Mouse (Mus musculus) forelimb bud, embryonic 11.5 days (tissue): ENCODE data around the gene Plpp6.
"Not testable (repeated sequence)": the region's sequence is repeated elsewhere in the genome, so short reads cannot be mapped to it uniquely, and the experiment has no call there.

Source experiments
- DNase-seq: peaks from one replicate; pipeline ENCODE4 v3.0.0-alpha.2; 2012; ENCODE audit warnings: low read depth, low spot score

Plpp6 gene

DNA sequence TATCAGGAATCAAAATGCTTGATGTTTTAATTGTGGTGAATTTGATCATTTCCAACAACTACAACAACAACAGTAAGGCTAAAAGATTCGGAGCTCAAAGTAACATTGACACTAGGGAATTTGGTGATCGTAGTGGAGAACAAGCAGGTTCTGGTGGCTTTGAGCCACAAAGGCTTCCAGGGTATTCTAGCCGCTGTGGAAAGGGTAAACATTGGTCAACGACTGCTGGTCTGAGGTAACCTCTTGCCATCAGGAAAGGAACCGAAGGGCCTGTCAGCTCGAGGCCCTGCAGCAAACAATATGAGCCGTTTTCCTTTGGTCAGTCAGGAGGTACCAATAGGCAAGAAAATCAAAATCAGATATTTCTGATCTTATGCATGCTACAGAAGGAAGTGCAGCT, 18.9 kb downstream of the Plpp6 start:
- DNase-seq, result no peak

DNA sequence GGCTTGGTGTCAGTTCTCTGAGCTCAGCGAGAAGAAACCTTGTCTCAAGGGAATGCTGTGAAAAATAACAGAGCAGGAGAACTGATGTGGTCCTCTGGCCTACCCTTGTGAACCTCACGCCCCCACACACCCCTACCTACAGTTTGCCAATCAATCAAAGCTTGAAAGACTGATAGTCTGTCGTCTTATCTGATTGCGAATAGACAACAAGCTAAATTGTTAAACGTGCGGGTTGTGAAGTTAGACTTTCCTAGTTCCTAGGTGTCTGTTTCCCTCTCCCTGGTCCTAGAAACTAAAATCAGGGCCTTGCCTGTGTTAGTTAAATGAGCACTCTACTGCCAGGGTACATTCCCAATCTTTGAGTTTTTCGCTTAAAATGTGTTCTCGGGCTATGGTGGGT, 25.8 kb downstream of the Plpp6 start:
- no peak for DNase-seq

DNA sequence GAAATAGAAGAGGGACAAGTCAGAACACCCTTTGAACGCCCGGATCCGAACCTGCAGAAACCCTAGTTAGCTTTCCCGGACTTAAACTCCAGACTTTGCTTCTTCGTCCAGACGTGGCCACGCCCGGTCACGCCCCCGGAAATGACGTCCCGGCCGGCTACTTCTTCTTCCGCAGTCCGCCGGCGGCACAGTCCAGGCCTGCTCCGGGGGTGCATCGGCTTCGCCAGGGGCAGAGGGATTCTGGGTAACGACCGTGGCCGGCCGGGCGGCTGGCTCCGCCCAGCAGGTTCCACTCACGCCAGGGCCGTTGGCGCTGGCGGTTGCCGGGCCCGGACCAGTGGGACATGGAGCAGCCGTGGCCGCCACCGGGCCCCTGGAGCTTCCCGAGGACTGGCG, 26.4 kb downstream of the Plpp6 start, which contains the start of gene Cdc37l1:
TSS of gene Cdc37l1 (plus strand) at position 159 of the 396 bp plus-strand sequence.
- DNase-seq, result peak; percentile 93

- DNase-seq, result no peak
Observed at GRCm38 (mm10) chr19:28990590-28991221, 27.0 kb downstream of the Plpp6 start.

DNA sequence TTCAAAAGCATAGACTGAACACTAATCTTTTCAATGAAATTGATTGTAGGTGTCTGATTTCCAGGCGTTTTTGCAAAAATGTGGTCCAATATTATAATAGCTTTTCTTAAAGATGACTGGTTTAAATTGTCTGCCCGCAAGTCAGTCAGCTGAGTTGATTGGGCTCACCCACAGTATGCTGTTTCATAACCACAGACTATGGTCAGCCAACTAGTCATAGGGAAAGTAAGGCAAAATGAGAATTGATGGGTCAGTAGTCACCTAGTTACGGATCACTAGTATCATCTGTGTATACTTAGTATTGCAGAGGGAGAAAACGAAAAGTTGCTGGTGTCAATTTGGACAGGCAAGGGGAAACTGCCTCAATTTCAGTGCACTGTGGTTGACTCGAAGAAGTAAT, 27.6 kb downstream of the Plpp6 start:
- DNase-seq, result no peak

- no peak for DNase-seq
Observed at GRCm38 (mm10) chr19:28994870-28995269, 31.1 kb downstream of the Plpp6 start.

DNA sequence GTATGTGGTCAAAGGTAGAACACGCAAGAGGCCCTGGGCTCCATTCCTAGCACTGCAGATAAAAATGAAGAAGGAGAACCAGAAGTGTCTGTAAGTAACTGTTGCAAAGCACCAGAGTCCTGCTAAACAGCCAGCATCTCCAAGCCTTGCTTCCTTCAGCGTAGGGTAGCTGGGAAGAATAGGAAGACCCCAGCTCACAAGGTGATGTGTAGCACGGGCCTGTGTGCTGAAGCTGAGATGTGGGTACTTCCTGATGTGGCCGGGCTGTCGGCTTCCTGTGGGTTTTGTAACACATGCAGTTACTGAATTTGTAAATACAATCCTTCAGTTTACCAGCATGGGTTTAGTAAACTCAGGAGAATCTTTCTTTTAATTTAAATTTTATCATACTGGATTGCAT, 31.6 kb downstream of the Plpp6 start:
- DNase-seq, result no peak

GRCm38 (mm10) chr19:28997976-28998630, 34.4 kb downstream of the Plpp6 start:
- no peak for DNase-seq

DNA sequence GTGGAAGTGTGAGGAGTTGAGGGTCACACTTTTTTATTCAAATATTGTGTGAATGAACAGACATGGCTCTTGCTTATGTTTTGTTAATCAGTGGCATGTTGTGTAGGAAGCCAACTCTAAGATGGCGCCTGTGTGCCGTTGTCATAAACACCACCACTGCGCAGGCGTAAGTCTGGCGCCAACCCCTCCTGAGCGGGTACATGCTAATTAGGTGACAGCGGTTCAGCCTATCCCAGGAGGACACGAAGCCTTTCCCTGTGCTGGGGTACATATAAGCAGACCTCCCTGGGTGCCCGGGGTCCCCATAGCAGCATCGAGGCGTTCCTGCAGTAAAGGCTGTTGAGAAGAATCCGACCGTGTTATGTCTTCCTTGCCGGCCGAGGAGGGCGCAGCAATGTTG, 36.6 kb downstream of the Plpp6 start:
- DNase-seq, result not testable (repeated sequence)

DNA sequence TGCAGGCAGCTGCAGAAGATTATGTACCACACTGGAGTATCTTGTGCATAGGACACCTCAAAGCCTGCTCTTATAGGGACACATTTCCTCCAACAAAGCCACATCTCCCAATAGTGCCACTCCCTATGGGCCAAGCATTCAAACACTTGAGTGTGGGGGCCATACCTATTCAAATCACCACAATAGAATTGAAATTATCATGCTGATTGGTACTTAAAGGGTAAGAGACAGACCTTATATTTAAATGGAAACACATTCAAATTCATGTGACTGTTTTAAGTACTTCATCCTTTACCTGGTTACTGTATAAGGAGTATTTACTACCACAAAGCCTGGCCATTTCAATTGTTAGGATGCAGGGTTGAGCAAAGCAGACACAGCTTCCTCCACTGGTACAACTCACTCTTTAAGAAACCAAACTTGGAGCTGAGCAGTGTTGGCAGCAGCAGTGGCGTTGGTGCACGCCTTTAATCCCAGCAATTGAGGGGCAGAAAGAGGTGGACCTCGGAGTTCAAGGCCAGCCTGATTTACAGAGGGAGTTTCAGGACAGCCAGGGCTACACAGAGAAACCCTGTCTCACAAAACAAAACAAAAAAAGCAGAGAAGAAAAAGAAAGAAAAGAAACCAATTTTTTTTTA, 44.4 kb downstream of the Plpp6 start:
- no peak for DNase-seq

DNA sequence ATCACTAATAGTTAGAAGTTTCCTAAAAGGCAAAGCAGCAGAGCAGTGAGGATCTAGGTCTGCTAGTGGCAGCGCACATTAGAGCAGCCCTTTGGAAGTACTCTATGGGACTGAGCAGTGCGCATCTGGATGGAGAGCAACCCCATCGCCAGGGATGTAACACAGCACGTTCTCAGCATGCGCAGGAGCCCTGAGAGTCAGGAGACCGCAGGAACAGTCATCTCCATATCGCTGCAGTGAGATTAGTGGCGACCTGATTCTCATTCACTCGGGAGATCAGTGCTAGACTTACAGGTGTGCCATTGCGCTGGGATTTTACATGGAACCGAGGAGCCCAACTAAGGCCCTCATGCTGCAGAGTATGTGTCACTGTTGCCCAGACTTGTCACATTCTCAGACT, 45.3 kb downstream of the Plpp6 start:
- no peak for DNase-seq

DNA sequence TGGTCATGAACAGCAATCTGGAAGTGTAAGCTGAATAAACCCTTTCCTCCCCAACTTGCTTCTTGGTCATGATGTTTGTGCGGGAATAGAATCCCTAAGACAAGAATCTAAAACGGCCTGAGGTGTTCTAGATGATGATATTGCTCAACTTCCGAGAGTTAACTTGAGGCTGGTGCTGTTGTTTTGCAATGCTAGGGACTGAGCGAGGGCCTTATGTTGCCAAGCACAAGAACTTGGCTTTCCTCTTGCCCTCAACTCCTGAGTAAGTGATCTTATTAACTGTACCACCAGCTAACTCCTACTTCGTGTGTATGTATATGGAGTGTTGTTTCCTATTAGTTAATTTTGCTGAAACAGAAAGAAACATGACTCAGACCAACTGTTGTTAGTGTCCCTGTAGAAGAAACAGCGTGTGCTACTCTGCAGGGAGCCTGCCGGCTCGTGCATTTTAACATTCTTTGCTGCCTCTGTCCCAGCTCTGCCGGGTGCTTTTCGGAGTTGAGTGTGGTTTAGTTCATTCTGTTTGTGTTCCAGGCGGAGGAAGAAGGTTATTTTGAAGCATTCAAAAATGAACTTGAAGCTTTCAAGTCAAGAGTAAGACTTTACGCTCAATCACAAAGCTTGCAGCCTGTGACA, 47.7 kb downstream of the Plpp6 start:
- DNase-seq, result no peak

DNA sequence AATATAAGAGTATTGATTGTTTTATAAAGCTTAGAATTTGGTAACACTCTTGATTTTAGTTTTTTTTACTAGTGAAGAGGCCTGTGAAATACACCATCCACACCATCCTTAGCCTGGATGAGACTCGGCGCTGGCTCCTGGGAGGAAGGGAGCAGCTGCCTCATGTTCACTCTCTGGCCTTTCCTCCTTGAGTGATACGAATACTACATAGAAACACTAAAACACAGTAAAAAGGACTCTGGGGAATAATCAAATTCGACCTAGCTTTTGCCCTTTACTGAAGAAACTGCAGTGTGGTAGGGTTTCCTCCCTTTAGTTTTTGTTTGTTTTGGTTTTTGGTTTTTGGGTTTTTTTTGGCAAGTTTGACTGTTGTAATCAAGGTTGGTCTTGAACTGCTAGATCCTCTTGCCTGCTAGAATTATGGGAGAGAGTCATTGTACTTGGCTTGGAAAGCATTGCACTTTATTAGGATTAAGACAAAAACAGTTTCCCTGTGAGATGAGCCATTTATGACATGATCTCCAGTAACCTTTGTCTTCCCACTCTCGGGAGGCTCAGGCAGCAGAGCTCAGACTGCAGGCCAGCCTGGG, 50.8 kb downstream of the Plpp6 start:
- DNase-seq, result no peak

- peak; percentile 8 for DNase-seq
Observed at GRCm38 (mm10) chr19:29015410-29016203, 51.9 kb downstream of the Plpp6 start.

DNA sequence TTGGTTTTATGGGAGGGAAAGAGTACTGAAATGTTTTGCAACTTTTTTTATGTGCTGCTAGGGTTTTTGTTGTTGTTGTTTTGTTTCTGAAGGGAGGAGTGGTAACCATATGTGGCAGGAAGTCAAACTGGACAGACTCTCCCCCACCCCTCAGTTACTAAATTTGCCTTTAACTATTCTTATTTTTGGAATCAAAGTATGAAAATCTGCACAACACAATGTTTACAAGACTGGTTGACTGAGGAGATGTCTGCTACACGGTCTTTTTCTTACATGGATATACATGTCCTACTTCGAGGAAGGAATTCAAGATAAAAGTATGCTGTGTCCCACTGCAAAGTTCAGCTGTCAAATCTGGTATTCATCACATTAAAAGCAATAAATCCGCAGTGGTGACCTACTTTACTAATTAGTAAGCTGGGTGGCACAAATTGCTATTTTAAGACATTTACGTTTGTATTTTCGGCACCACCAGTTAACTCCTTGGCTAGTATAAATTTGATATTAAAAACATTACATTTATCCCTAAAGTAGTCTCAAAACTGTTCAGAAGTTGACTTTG, 52.5 kb downstream of the Plpp6 start:
- peak; percentile 33 for DNase-seq
